Mouse (Mus musculus) heart, postnatal 14 days (tissue): Measurements from ENCODE around the gene Vmac. TPM values are rescaled to one million over a fixed set of nuclear protein-coding genes. Genes with fewer than 3 reads are reported as not detected.

Experiments used
- total RNA-seq, 2 experiments: library from RNA; stranded (reverse); gene quantifications; 2 replicates each; pipeline ENCODE4 v1.2.3; 2021

Vmac gene
- total RNA-seq, 2 experiments from 2014 or later, result 5.3 to 7.6 TPM

Other genes with a start within 250 kb of the Vmac start
- gene Ptprs, start 241.5 kb downstream of the Vmac start, total RNA-seq, result 10 to 100 TPM; 60.3 to 64.8 TPM
- gene Znrf4, start 205.6 kb downstream of the Vmac start, total RNA-seq, result not detected
- under 1 TPM; 0.43 to 0.51 TPM for gene Gm20219, start 163.6 kb downstream of the Vmac start, total RNA-seq
- 10 to 100 TPM; 62.2 to 65.6 TPM for gene Safb2, start 133.4 kb downstream of the Vmac start, total RNA-seq
- gene Safb, start 133.2 kb downstream of the Vmac start, total RNA-seq, result 10 to 100 TPM; 78.1 to 88.8 TPM
- gene 2410015M20Rik, start 108.3 kb downstream of the Vmac start, total RNA-seq, result 100 to 1,000 TPM; 347 to 349 TPM
- 100 to 1,000 TPM; 717 to 746 TPM for gene Rpl36, start 104.6 kb downstream of the Vmac start, total RNA-seq
- 100 to 1,000 TPM in 1 of 2 experiments, 10 to 100 TPM in 1; 97.3 to 104 TPM for gene Lonp1, start 91.1 kb downstream of the Vmac start, total RNA-seq
- not detected for gene Catsperd, start 89.9 kb downstream of the Vmac start, total RNA-seq
- 10 to 100 TPM; 41.8 to 44.7 TPM for gene Ranbp3, start 44.7 kb downstream of the Vmac start, total RNA-seq
- gene Ndufa11, start 255 bp downstream of the Vmac start, total RNA-seq, result 100 to 1,000 TPM; 796 to 811 TPM
- gene Nrtn, start 39.5 kb upstream of the Vmac start, total RNA-seq, result 10 to 100 TPM; 19.7 to 20.0 TPM
- gene Dus3l, start 46.7 kb upstream of the Vmac start, total RNA-seq, result 10 to 100 TPM; 19.6 to 21.6 TPM
- under 1 TPM; 0.48 to 0.49 TPM for gene Prr22, start 52.2 kb upstream of the Vmac start, total RNA-seq
- 1 to 10 TPM; 4.3 to 6.0 TPM for gene Rfx2, start 113.0 kb upstream of the Vmac start, total RNA-seq
- not detected for gene Acsbg2, start 156.4 kb upstream of the Vmac start, total RNA-seq
- gene 1700061G19Rik, start 157.5 kb upstream of the Vmac start, total RNA-seq, result not detected
- 10 to 100 TPM; 22.0 to 22.7 TPM for gene Mllt1, start 217.4 kb upstream of the Vmac start, total RNA-seq